Mouse (Mus musculus) kidney, postnatal 0 days (tissue): Measurements from ENCODE around the gene Ffar1. TPM values are rescaled to one million over a fixed set of nuclear protein-coding genes. Genes with fewer than 3 reads are reported as not detected.
"Not testable (repeated sequence)": the region's sequence is repeated elsewhere in the genome, so short reads cannot be mapped to it uniquely, and the experiment has no call there.

Experiments
- ATAC-seq: fragments of 200-750 bp; cut with Nextera tagmentation; replicated peaks from 2 replicates; pipeline ENCODE4 v1.8.0; 2017; ENCODE audit warnings: low read depth, moderate number of reproducible peaks, moderate TSS enrichment, moderate library complexity; ENCODE audit not compliant: low FRiP score
- DNase-seq: peaks from one replicate; pipeline ENCODE4 v3.0.0-alpha.2; 2016; ENCODE audit warnings: low spot score
- H3K27ac ChIP-seq: fragments of 300-500 bp; sonication (generic); 2 replicates; pipeline ENCODE4 v1.5.1; 2014; ENCODE audit warnings: mild to moderate bottlenecking
- H3K27me3 ChIP-seq: fragments of 300-500 bp; sonication (generic); 2 replicates; pipeline ENCODE4 v1.6.1; 2014; ENCODE audit warnings: low read length, mixed read lengths; ENCODE audit not compliant: insufficient read depth
- H3K36me3 ChIP-seq: fragments of 300-500 bp; sonication (generic); 2 replicates; pipeline ENCODE4 v1.6.1; 2014; ENCODE audit warnings: low read length, mixed read lengths; ENCODE audit not compliant: insufficient read depth
- H3K4me1 ChIP-seq: fragments of 300-500 bp; sonication (generic); replicated peaks from 2 replicates; pipeline ENCODE4 v1.6.1; 2014; ENCODE audit warnings: antibody characterized with exemption, low read length, mixed read lengths; ENCODE audit not compliant: insufficient read depth
- H3K4me2 ChIP-seq: fragments of 300-500 bp; sonication (generic); 2 replicates; pipeline ENCODE4 v1.6.1; 2014; ENCODE audit warnings: mild to moderate bottlenecking, low read length, moderate library complexity, mixed read lengths
- H3K4me3 ChIP-seq: fragments of 300-500 bp; sonication (generic); replicated peaks from 2 replicates; pipeline ENCODE4 v1.5.1; 2014; ENCODE audit warnings: low read depth, low read length
- H3K9ac ChIP-seq: fragments of 300-500 bp; sonication (generic); 2 replicates; pipeline ENCODE4 v1.6.1; 2014; ENCODE audit warnings: low read depth, low read length
- H3K9me3 ChIP-seq: fragments of 300-500 bp; sonication (generic); replicated peaks from 2 replicates; pipeline ENCODE4 v1.6.1; 2016; ENCODE audit warnings: low read length, inconsistent platforms, mixed read lengths
- CTCF ChIP-seq: IDR thresholded peaks from 2 replicates; pipeline ENCODE4 v1.5.1; 2016; ENCODE audit warnings: antibody characterized with exemption, low read depth, mild to moderate bottlenecking, moderate library complexity
- WGBS: fragments of 180-500 bp; shearing (Covaris S2); extraction: QIAGEN DNeasy Blood & Tissue Kit; methylation state at CpG from one replicate; pipeline ENCODE4 v1.1.7; 2014; 5-methylcytosine and 5-hydroxymethylcytosine counted together
- polyA plus RNA-seq: library from polyadenylated mRNA; unstranded; fragments of >200 nt; fragmentation: Nextera tagmentation; extraction: Ambion mirVana; gene quantifications from 2 replicates; pipeline ENCODE4 v1.2.1, GENCODE M21; 2015

The Ffar1 gene
- polyA plus RNA-seq, 1 experiment from 2014 or later = 0.03 TPM

GRCm38 (mm10) chr7:30844676-30845297, 16.6 kb downstream of the Ffar1 start:
- no peaks in the 10 kb centered on the region for H3K4me1 ChIP-seq
- TF ChIP-seq CTCF = no peak
- ATAC-seq (no peak), DNase-seq (no peak)
- H3K27ac ChIP-seq = no peak overlapping the region
- H3K4me2 ChIP-seq = no peak overlapping the region
- no peaks in the 10 kb centered on the region for H3K9me3 ChIP-seq
- H3K4me3 ChIP-seq = no peak overlapping the region
- H3K36me3 ChIP-seq = no peaks in the 10 kb centered on the region
- H3K9ac ChIP-seq = no peak overlapping the region
- no peaks in the 10 kb centered on the region for H3K27me3 ChIP-seq
- WGBS = 31% methylated on average over 7 of the region's 7 CpGs

- Histone ChIP-seq H3K27me3 (no peaks in the 10 kb centered on the region), H3K4me2 (no peak overlapping the region), H3K4me1 (no peaks in the 10 kb centered on the region), H3K4me3 (no peak overlapping the region), H3K27ac (no peak overlapping the region), H3K36me3 (no peaks in the 10 kb centered on the region), H3K9ac (no peak overlapping the region), H3K9me3 (no peaks in the 10 kb centered on the region)
- DNase-seq (no peak), ATAC-seq (no peak)
- WGBS = 83% methylated on average over 5 of the region's 5 CpGs
- TF ChIP-seq CTCF = no peak
Observed at GRCm38 (mm10) chr7:30842092-30842491, 19.3 kb downstream of the Ffar1 start.

- H3K9me3 ChIP-seq = no peaks in the 10 kb centered on the region
- DNase-seq (no peak), ATAC-seq (no peak)
- no peak overlapping the region for H3K9ac ChIP-seq
- H3K27me3 ChIP-seq = no peaks in the 10 kb centered on the region
- 68% methylated on average over 4 of the region's 4 CpGs for WGBS
- H3K4me3 ChIP-seq = no peak overlapping the region
- TF ChIP-seq CTCF = no peak
- H3K4me2 ChIP-seq = no peak overlapping the region
- H3K36me3 ChIP-seq = no peaks in the 10 kb centered on the region
- H3K4me1 ChIP-seq = no peaks in the 10 kb centered on the region
- no peak overlapping the region for H3K27ac ChIP-seq
Observed at GRCm38 (mm10) chr7:30841379-30841778, 20.0 kb downstream of the Ffar1 start.

- TF ChIP-seq CTCF = no peak
- 49% methylated on average over 3 of the region's 3 CpGs for WGBS
- H3K27me3 ChIP-seq = no peaks in the 10 kb centered on the region
- no peaks in the 10 kb centered on the region for H3K36me3 ChIP-seq
- no peak overlapping the region for H3K4me2 ChIP-seq
- ATAC-seq (no peak), DNase-seq (no peak)
- no peak overlapping the region for H3K4me3 ChIP-seq
- H3K9ac ChIP-seq = no peak overlapping the region
- no peaks in the 10 kb centered on the region for H3K4me1 ChIP-seq
- no peak overlapping the region for H3K27ac ChIP-seq
- no peaks in the 10 kb centered on the region for H3K9me3 ChIP-seq
Observed at GRCm38 (mm10) chr7:30840306-30840705, 21.1 kb downstream of the Ffar1 start.

- Histone ChIP-seq H3K9me3 (no peaks in the 10 kb centered on the region), H3K9ac (no peak overlapping the region), H3K4me3 (no peak overlapping the region), H3K27me3 (no peaks in the 10 kb centered on the region), H3K4me2 (no peak overlapping the region), H3K27ac (no peak overlapping the region), H3K36me3 (no peaks in the 10 kb centered on the region), H3K4me1 (no peaks in the 10 kb centered on the region)
- TF ChIP-seq CTCF = no peak
- DNase-seq (no peak), ATAC-seq (no peak)
Observed at GRCm38 (mm10) chr7:30837277-30837676, 24.1 kb downstream of the Ffar1 start.

GRCm38 (mm10) chr7:30832684-30833083, 28.7 kb downstream of the Ffar1 start:
- H3K4me2 ChIP-seq, DNase-seq, H3K9me3 ChIP-seq, ATAC-seq, H3K36me3 ChIP-seq, H3K4me3 ChIP-seq, H3K27ac ChIP-seq, H3K9ac ChIP-seq, H3K27me3 ChIP-seq, H3K4me1 ChIP-seq: not testable (repeated sequence)
- 43% methylated on average over 7 of the region's 11 CpGs for WGBS

- H3K4me1 ChIP-seq = no peaks in the 10 kb centered on the region
- WGBS = 72% methylated on average over 15 of the region's 17 CpGs
- DNase-seq = no peak
- no peak overlapping the region for H3K27ac ChIP-seq
- TF ChIP-seq CTCF = no peak
- no peak overlapping the region for H3K4me3 ChIP-seq
- H3K27me3 ChIP-seq = no peaks in the 10 kb centered on the region
- no peaks in the 10 kb centered on the region for H3K36me3 ChIP-seq
- H3K4me2 ChIP-seq = no peak overlapping the region
- H3K9ac ChIP-seq = no peak overlapping the region
- no peak for ATAC-seq
- H3K9me3 ChIP-seq = no peaks in the 10 kb centered on the region
Observed at GRCm38 (mm10) chr7:30832261-30832660, 29.1 kb downstream of the Ffar1 start.
